Mouse (Mus musculus): ENCODE results near the gene Rrp1b. TPM values are rescaled to one million over a fixed set of nuclear protein-coding genes. Genes with fewer than 3 reads are reported as not detected.

Gene Rrp1b
- total RNA-seq, 1 experiment, result 155 TPM

DNA sequence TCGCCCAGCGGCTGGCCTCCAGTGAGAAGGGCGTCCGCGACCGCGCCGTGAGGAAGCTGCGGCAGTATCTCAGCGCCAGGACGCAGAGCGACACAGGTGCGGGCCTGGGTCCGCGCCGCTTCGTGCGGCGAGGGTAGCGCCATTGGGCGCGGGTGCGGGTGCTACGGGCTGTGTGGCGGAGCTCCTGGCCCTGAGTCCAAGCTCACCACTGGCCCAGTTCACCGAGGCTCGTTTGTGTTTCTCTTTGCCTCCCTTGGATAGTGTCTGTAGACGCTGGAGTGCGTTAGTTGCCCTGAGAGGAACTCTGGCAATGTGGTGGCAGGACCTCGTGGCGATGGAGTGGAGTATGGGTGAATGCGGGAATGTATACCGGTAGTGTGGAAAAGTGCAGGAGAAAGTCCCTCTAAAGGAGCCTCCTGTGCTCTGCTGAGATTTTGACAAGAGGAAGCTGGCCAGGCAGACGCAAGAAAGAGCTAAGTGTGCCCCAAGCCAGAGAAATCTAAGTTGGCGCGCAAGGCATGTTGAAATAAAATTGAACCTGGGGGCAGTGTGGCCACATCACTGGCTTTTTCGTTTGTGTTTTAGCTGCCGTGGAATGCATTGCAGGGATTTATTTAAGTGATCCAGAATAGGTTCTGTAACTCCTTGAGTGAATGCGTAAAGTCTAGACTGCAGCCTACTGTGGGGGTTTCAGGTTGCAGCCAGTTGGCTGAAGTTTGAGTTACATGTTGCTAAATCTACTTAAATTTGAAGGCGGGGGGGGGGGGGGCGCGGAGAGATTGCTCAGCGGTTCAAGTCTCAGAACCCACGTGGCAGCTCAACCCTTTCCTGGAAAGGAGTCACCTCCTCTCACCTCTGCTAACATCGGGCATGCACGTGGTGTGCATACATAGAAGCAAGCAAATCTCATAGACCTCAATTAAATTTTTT lies 874 bp downstream of the Rrp1b start:
- Histone ChIP-seq H3K9me3 (ENCODE audit: control insufficient read depth, insufficient read depth, low read depth, low read length) (no peaks in the 10 kb centered on the region), H3K9ac (ENCODE audit: insufficient read depth, low read depth, low read length, poor library complexity, severe bottlenecking) (peak overlapping the region; percentile 88), H3K27ac (ENCODE audit: insufficient read depth, low read depth, low read length, poor library complexity, severe bottlenecking) (peak overlapping the region; percentile 16), H3K4me1 (ENCODE audit: control insufficient read depth in 2 of 2, insufficient read depth in 2 of 2, low read length in 2 of 2, poor library complexity in 1 of 2) (peaks cover under 1 to 13% of the 10 kb centered on the region in 2 experiments; a peak in 3 of 4 replicates), H3K4me3 (ENCODE audit: insufficient read depth in 1 of 2, low read depth in 1 of 2, low read length in 2 of 2, poor library complexity in 1 of 2, severe bottlenecking in 1 of 2) (peak overlapping the region; percentile 82 to 88), H3K36me3 (ENCODE audit: control insufficient read depth, insufficient read depth, low read length, poor library complexity, severe bottlenecking) (peaks cover 23% of the 10 kb centered on the region)
- in situ Hi-C loops (cut with MboI; ENCODE audit: low sequenced_read_pairs in 2 of 2, unreplicated experiment in 2 of 2), result no loop called here
- DNase-seq (ENCODE audit: low read depth, low spot score), result no peak
- no peak for TF ChIP-seq ZC3H11A (IDR thresholded peaks at IDR 0.05; ENCODE audit: borderline replicate concordance, low read depth, low read length)
- TF ChIP-seq CHD2 (IDR thresholded peaks at IDR 0.05; ENCODE audit: low read depth, low read length), result no peak
- no peak for TF ChIP-seq MAFK (IDR thresholded peaks at IDR 0.05; ENCODE audit: insufficient read depth, low read depth, low read length)
- TF ChIP-seq ZNF384 (IDR thresholded peaks at IDR 0.05; ENCODE audit: low read depth, low read length), result no peak
- no peak for TF ChIP-seq HCFC1 (IDR thresholded peaks at IDR 0.05; ENCODE audit: borderline replicate concordance, insufficient read depth, low read length)

DNA sequence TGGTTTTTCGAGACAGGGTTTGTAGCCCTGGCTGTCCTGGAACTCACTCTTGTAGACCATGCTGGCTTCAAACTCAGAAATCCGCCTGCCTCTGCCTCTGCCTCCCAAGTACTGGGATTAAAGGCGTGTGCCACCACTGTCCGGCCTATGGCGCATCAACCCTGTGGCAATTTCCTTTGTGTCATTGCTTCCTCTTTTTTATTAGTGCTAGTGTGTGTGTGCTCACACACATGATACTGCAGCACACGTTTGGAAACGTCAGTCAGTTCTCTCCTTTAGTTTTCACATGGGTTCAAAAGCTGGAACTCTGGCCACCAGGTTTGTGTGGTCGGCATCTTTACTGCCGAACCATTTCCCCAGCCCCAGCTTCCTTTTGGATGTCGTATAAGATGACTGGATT lies 4.4 kb downstream of the Rrp1b start:
- Histone ChIP-seq H3K36me3 (ENCODE audit: control insufficient read depth, insufficient read depth, low read length, poor library complexity, severe bottlenecking) (peaks cover 37% of the 10 kb centered on the region), H3K4me3 (ENCODE audit: insufficient read depth in 1 of 2, low read depth in 1 of 2, low read length in 2 of 2, poor library complexity in 1 of 2, severe bottlenecking in 1 of 2) (no peak overlapping the region), H3K9ac (ENCODE audit: insufficient read depth, low read depth, low read length, poor library complexity, severe bottlenecking) (no peak overlapping the region), H3K9me3 (ENCODE audit: control insufficient read depth, insufficient read depth, low read depth, low read length) (no peaks in the 10 kb centered on the region), H3K27ac (ENCODE audit: insufficient read depth, low read depth, low read length, poor library complexity, severe bottlenecking) (no peak overlapping the region), H3K4me1 (ENCODE audit: control insufficient read depth in 2 of 2, insufficient read depth in 2 of 2, low read length in 2 of 2, poor library complexity in 1 of 2) (peaks cover 3 to 20% of the 10 kb centered on the region in 2 experiments; a peak in 3 of 4 replicates)
- TF ChIP-seq HCFC1 (IDR thresholded peaks at IDR 0.05; ENCODE audit: borderline replicate concordance, insufficient read depth, low read length), result no peak
- no peak for TF ChIP-seq CHD2 (IDR thresholded peaks at IDR 0.05; ENCODE audit: low read depth, low read length)
- TF ChIP-seq MAFK (IDR thresholded peaks at IDR 0.05; ENCODE audit: insufficient read depth, low read depth, low read length), result no peak
- no peak for TF ChIP-seq ZNF384 (IDR thresholded peaks at IDR 0.05; ENCODE audit: low read depth, low read length)
- no peak for TF ChIP-seq ZC3H11A (IDR thresholded peaks at IDR 0.05; ENCODE audit: borderline replicate concordance, low read depth, low read length)
- DNase-seq (ENCODE audit: low read depth, low spot score), result no peak
- in situ Hi-C loops (cut with MboI; ENCODE audit: low sequenced_read_pairs in 2 of 2, unreplicated experiment in 2 of 2), result no loop called here

DNA sequence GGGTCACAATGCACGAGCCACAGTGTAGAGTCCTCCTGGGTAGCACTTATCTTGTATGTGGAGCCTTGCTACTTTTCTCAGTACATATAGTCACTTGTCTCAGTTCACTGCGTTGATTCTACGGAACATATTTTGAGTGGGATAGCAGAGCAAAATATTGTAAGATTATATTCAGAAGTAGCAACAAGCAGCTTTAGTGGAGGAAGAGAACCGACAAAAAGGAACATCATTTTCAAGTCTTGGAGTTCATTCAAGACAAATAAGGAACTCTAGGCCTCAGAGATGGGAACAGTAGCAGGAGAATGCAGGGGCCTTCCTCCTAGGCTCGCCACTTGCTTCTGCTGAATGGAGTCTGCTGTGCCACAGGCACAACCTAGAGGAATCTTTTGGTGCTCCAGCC lies 10.6 kb downstream of the Rrp1b start:
- Histone ChIP-seq H3K27ac (ENCODE audit: insufficient read depth, low read depth, low read length, poor library complexity, severe bottlenecking) (no peak overlapping the region), H3K9ac (ENCODE audit: insufficient read depth, low read depth, low read length, poor library complexity, severe bottlenecking) (no peak overlapping the region), H3K4me1 (ENCODE audit: control insufficient read depth in 2 of 2, insufficient read depth in 2 of 2, low read length in 2 of 2, poor library complexity in 1 of 2) (peaks cover 3 to 9% of the 10 kb centered on the region in 2 experiments; a peak in 2 of 4 replicates), H3K9me3 (ENCODE audit: control insufficient read depth, insufficient read depth, low read depth, low read length) (no peaks in the 10 kb centered on the region), H3K36me3 (ENCODE audit: control insufficient read depth, insufficient read depth, low read length, poor library complexity, severe bottlenecking) (peaks cover 59% of the 10 kb centered on the region), H3K4me3 (ENCODE audit: insufficient read depth in 1 of 2, low read depth in 1 of 2, low read length in 2 of 2, poor library complexity in 1 of 2, severe bottlenecking in 1 of 2) (no peak overlapping the region)
- no peak for DNase-seq (ENCODE audit: low read depth, low spot score)
- in situ Hi-C loops (cut with MboI; ENCODE audit: low sequenced_read_pairs in 2 of 2, unreplicated experiment in 2 of 2), result no loop called here
- TF ChIP-seq CHD2 (IDR thresholded peaks at IDR 0.05; ENCODE audit: low read depth, low read length), result no peak

DNA sequence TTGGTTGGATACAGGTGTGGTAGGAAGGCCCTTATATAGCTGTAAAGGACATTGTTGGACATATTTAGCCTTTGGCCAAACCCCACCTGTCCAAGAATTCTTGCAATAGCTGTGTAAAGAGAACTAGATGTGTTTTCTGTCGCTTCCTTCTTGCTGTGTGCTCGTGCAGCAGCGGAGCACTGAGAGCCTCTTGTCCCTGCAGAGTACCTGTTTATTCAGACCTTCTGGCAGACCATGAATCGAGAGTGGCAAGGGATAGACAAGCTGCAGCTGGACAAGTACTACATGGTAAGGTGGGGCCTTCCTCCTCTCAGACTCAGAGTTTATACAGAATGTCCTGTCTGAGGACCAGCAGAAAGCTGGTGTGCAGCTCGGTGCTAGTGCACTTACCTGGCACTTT lies 12.5 kb downstream of the Rrp1b start:
- DNase-seq (ENCODE audit: low read depth, low spot score), result no peak
- in situ Hi-C loops (cut with MboI; ENCODE audit: low sequenced_read_pairs in 2 of 2, unreplicated experiment in 2 of 2), result no loop called here
- peaks cover 69% of the 10 kb centered on the region for H3K36me3 ChIP-seq (ENCODE audit: control insufficient read depth, insufficient read depth, low read length, poor library complexity, severe bottlenecking)
- no peak overlapping the region for H3K27ac ChIP-seq (ENCODE audit: insufficient read depth, low read depth, low read length, poor library complexity, severe bottlenecking)
- TF ChIP-seq CHD2 (IDR thresholded peaks at IDR 0.05; ENCODE audit: low read depth, low read length) (no peak), HCFC1 (IDR thresholded peaks at IDR 0.05; ENCODE audit: borderline replicate concordance, insufficient read depth, low read length) (no peak), ZNF384 (IDR thresholded peaks at IDR 0.05; ENCODE audit: low read depth, low read length) (no peak), ZC3H11A (IDR thresholded peaks at IDR 0.05; ENCODE audit: borderline replicate concordance, low read depth, low read length) (no peak), MAFK (IDR thresholded peaks at IDR 0.05; ENCODE audit: insufficient read depth, low read depth, low read length) (no peak)
- no peaks in the 10 kb centered on the region for H3K9me3 ChIP-seq (ENCODE audit: control insufficient read depth, insufficient read depth, low read depth, low read length)
- no peak overlapping the region for H3K9ac ChIP-seq (ENCODE audit: insufficient read depth, low read depth, low read length, poor library complexity, severe bottlenecking)
- H3K4me1 ChIP-seq (ENCODE audit: control insufficient read depth in 2 of 2, insufficient read depth in 2 of 2, low read length in 2 of 2, poor library complexity in 1 of 2), result peaks cover 0 to 2% of the 10 kb centered on the region in 2 experiments; a peak in 1 of 4 replicates
- H3K4me3 ChIP-seq (ENCODE audit: insufficient read depth in 1 of 2, low read depth in 1 of 2, low read length in 2 of 2, poor library complexity in 1 of 2, severe bottlenecking in 1 of 2), result no peak overlapping the region

All from ES-E14 (cell line).